Mouse (Mus musculus) forebrain, embryonic 13.5 days (tissue): Measurements from ENCODE around the gene Cct4. TPM values are rescaled to one million over a fixed set of nuclear protein-coding genes. Genes with fewer than 3 reads are reported as not detected.

Experiments
- ATAC-seq: fragments of 200-750 bp; cut with Nextera tagmentation; 2 replicates; pipeline ENCODE4 v1.8.0; 2017
- H3K27ac ChIP-seq: fragments of 300-500 bp; sonication (generic); 2 replicates; pipeline ENCODE4 v1.5.1; 2015; ENCODE audit warnings: inconsistent platforms, mild to moderate bottlenecking, moderate library complexity
- H3K27me3 ChIP-seq: fragments of 300-500 bp; sonication (generic); 2 replicates; pipeline ENCODE4 v1.6.1; 2015; ENCODE audit warnings: mild to moderate bottlenecking, inconsistent platforms
- H3K36me3 ChIP-seq: fragments of 300-500 bp; sonication (generic); 2 replicates; pipeline ENCODE4 v1.6.1; 2015; ENCODE audit warnings: mild to moderate bottlenecking, inconsistent platforms; ENCODE audit not compliant: poor library complexity, severe bottlenecking
- H3K4me1 ChIP-seq: fragments of 300-500 bp; sonication (generic); 2 replicates; pipeline ENCODE4 v1.6.1; 2015; ENCODE audit warnings: inconsistent platforms
- H3K4me2 ChIP-seq: fragments of 300-500 bp; sonication (generic); 2 replicates; pipeline ENCODE4 v1.6.1; 2015; ENCODE audit warnings: inconsistent platforms, mild to moderate bottlenecking, moderate library complexity
- H3K4me3 ChIP-seq: fragments of 300-500 bp; sonication (generic); 2 replicates; pipeline ENCODE4 v1.5.1; 2015; ENCODE audit warnings: mild to moderate bottlenecking, inconsistent platforms
- H3K9ac ChIP-seq: fragments of 300-500 bp; sonication (generic); 2 replicates; pipeline ENCODE4 v1.6.1; 2015; ENCODE audit warnings: mild to moderate bottlenecking, inconsistent platforms
- H3K9me3 ChIP-seq: fragments of 300-500 bp; sonication (generic); replicated peaks from 2 replicates; pipeline ENCODE4 v1.6.1; 2016; ENCODE audit warnings: inconsistent platforms
- WGBS: fragments of 180-500 bp; shearing (Covaris S2); methylation state at CpG from one replicate; pipeline ENCODE4 v1.1.7; 2015; 5-methylcytosine and 5-hydroxymethylcytosine counted together
- polyA plus RNA-seq: library from polyadenylated mRNA; unstranded; fragments of >200 nt; fragmentation: Nextera tagmentation; extraction: Ambion mirVana; gene quantifications from 2 replicates; pipeline ENCODE4 v1.2.1, GENCODE M21; 2015

Cct4 gene
- polyA plus RNA-seq, 1 experiment from 2014 or later, result 329 TPM

GRCm38 (mm10) chr11:22971835-22972709 lies 18.2 kb upstream of the Cct4 start, which contains the start of gene Zrsr1:
Zrsr1 (plus strand) TSS chr11:22972005.
- 48% methylated on average over 56 of the region's 56 CpGs for WGBS
- H3K27ac ChIP-seq, result peak within 1 kb of the TSS; percentile 6

GRCm38 (mm10) chr11:22972746-22973526 lies 17.4 kb upstream of the Cct4 start:
- Histone ChIP-seq H3K36me3 (peaks cover 37% of the 10 kb centered on the region), H3K27me3 (no peaks in the 10 kb centered on the region), H3K4me3 (peak overlapping the region; percentile 57), H3K9me3 (peaks cover 29% of the 10 kb centered on the region), H3K27ac (peak overlapping the region; percentile 52), H3K4me2 (peak overlapping the region; percentile 78), H3K4me1 (peaks cover 31% of the 10 kb centered on the region), H3K9ac (peak overlapping the region; percentile 62)
- ATAC-seq, result peak; percentile 72
- WGBS, result 50% methylated on average over 44 of the region's 46 CpGs

More at GRCm38 (mm10) chr11:22971835-22972709, 18.2 kb upstream of the Cct4 start, which contains the start of gene Zrsr1:
- Histone ChIP-seq H3K9ac (peak within 1 kb of the TSS; percentile 53), H3K9me3 (peaks cover 36% of the 10 kb centered on the region), H3K36me3 (peaks cover 31% of the 10 kb centered on the region), H3K27me3 (no peaks in the 10 kb centered on the region), H3K4me1 (peaks cover 27% of the 10 kb centered on the region), H3K4me3 (peak within 1 kb of the TSS; percentile 57), H3K4me2 (peak within 1 kb of the TSS; percentile 78)
- ATAC-seq, result peak; percentile 84

GRCm38 (mm10) chr11:22973599-22973998 lies 16.7 kb upstream of the Cct4 start:
- WGBS, result 47% methylated on average over 14 of the region's 14 CpGs
- Histone ChIP-seq H3K27ac (peak overlapping the region; percentile 52; the same call in 1 of the 2 replicates), H3K36me3 (peaks cover 42% of the 10 kb centered on the region), H3K4me3 (peak overlapping the region; percentile 57), H3K9ac (peak overlapping the region; percentile 62), H3K4me1 (peaks cover 35% of the 10 kb centered on the region), H3K4me2 (peak overlapping the region; percentile 61), H3K27me3 (no peaks in the 10 kb centered on the region), H3K9me3 (peaks cover 28% of the 10 kb centered on the region)
- ATAC-seq, result no peak

GRCm38 (mm10) chr11:22978215-22978614 lies 12.1 kb upstream of the Cct4 start:
- WGBS, result 95% methylated on average over 3 of the region's 3 CpGs

GRCm38 (mm10) chr11:22978711-22979110 lies 11.6 kb upstream of the Cct4 start:
- H3K4me2 ChIP-seq, result no peak overlapping the region
- no peak overlapping the region for H3K9ac ChIP-seq
- no peak overlapping the region for H3K4me3 ChIP-seq
- H3K27ac ChIP-seq, result no peak overlapping the region
- H3K36me3 ChIP-seq, result peaks cover 28% of the 10 kb centered on the region
- no peaks in the 10 kb centered on the region for H3K27me3 ChIP-seq
- 50% methylated on average over 1 of the region's 1 CpGs for WGBS
- no peak for ATAC-seq
- H3K4me1 ChIP-seq, result peaks cover 55% of the 10 kb centered on the region
- H3K9me3 ChIP-seq, result peaks cover under 1% of the 10 kb centered on the region; the same call in 1 of the 2 replicates

More at GRCm38 (mm10) chr11:22978215-22978614, 12.1 kb upstream of the Cct4 start:
- Histone ChIP-seq H3K27ac (no peak overlapping the region), H3K36me3 (peaks cover 33% of the 10 kb centered on the region), H3K4me3 (no peak overlapping the region), H3K27me3 (no peaks in the 10 kb centered on the region), H3K4me2 (no peak overlapping the region), H3K9ac (no peak overlapping the region), H3K4me1 (peaks cover 55% of the 10 kb centered on the region), H3K9me3 (peaks cover 5% of the 10 kb centered on the region; the same call in 1 of the 2 replicates)
- ATAC-seq, result no peak

- Histone ChIP-seq H3K9me3 (no peaks in the 10 kb centered on the region), H3K4me2 (no peak overlapping the region), H3K27me3 (no peaks in the 10 kb centered on the region), H3K27ac (no peak overlapping the region), H3K9ac (no peak overlapping the region), H3K4me3 (no peak overlapping the region), H3K4me1 (peaks cover 51% of the 10 kb centered on the region), H3K36me3 (peaks cover 24% of the 10 kb centered on the region)
- 90% methylated on average over 1 of the region's 1 CpGs for WGBS
- no peak for ATAC-seq
These were observed 11.1 kb upstream of the Cct4 start for GRCm38 (mm10) chr11:22979221-22979620.

GRCm38 (mm10) chr11:22981041-22981440 lies 9.3 kb upstream of the Cct4 start:
- Histone ChIP-seq H3K36me3 (peaks cover 24% of the 10 kb centered on the region), H3K4me1 (peaks cover 39% of the 10 kb centered on the region), H3K4me3 (peak overlapping the region; percentile 61), H3K27ac (no peak overlapping the region), H3K9ac (peak overlapping the region; percentile 78), H3K9me3 (no peaks in the 10 kb centered on the region), H3K4me2 (peak overlapping the region; percentile 84), H3K27me3 (no peaks in the 10 kb centered on the region)
- WGBS, result 61% methylated on average over 4 of the region's 4 CpGs
- no peak for ATAC-seq

- Histone ChIP-seq H3K27ac (peak overlapping the region; percentile 95), H3K4me3 (peak overlapping the region; percentile 61), H3K27me3 (no peaks in the 10 kb centered on the region), H3K9ac (peak overlapping the region; percentile 78), H3K36me3 (peaks cover 20% of the 10 kb centered on the region), H3K4me2 (peak overlapping the region; percentile 84), H3K4me1 (peaks cover 33% of the 10 kb centered on the region), H3K9me3 (no peaks in the 10 kb centered on the region)
- peak; percentile 50 for ATAC-seq
- WGBS, result 3% methylated on average over 12 of the region's 12 CpGs
These were observed 8.8 kb upstream of the Cct4 start for GRCm38 (mm10) chr11:22981543-22981950.

GRCm38 (mm10) chr11:22981984-22982757 lies 8.1 kb upstream of the Cct4 start, which contains the start of the genes Gm28048 and Commd1:
Gm28048 (minus strand) TSS chr11:22982090.
Commd1 (minus strand) TSS chr11:22982382.
- Histone ChIP-seq H3K36me3 (peaks cover 16% of the 10 kb centered on the region), H3K4me2 (peak within 1 kb of the TSS; percentile 84), H3K9ac (peak within 1 kb of the TSS; percentile 78), H3K4me1 (peaks cover 28% of the 10 kb centered on the region), H3K4me3 (peak within 1 kb of the TSS; percentile 61), H3K27me3 (no peaks in the 10 kb centered on the region), H3K27ac (peak within 1 kb of the TSS; percentile 95), H3K9me3 (no peaks in the 10 kb centered on the region)
- WGBS, result 3% methylated on average over 41 of the region's 42 CpGs
- ATAC-seq, result peak; percentile 95

- Histone ChIP-seq H3K4me3 (no peak overlapping the region), H3K4me2 (no peak overlapping the region), H3K9ac (no peak overlapping the region), H3K4me1 (peaks cover 25% of the 10 kb centered on the region), H3K27me3 (no peaks in the 10 kb centered on the region), H3K36me3 (peaks cover 10% of the 10 kb centered on the region), H3K9me3 (no peaks in the 10 kb centered on the region), H3K27ac (no peak overlapping the region)
- WGBS, result 59% methylated on average over 6 of the region's 6 CpGs
- no peak for ATAC-seq
These were observed 7.5 kb upstream of the Cct4 start for GRCm38 (mm10) chr11:22982846-22983245.

- Histone ChIP-seq H3K27me3 (no peaks in the 10 kb centered on the region), H3K27ac (no peak overlapping the region), H3K36me3 (no peaks in the 10 kb centered on the region), H3K9me3 (no peaks in the 10 kb centered on the region), H3K4me3 (no peak overlapping the region), H3K4me2 (no peak overlapping the region), H3K4me1 (peaks cover 11% of the 10 kb centered on the region), H3K9ac (no peak overlapping the region)
- ATAC-seq, result no peak
- 87% methylated on average over 3 of the region's 3 CpGs for WGBS
These were observed 4.8 kb upstream of the Cct4 start for GRCm38 (mm10) chr11:22985510-22985909.
